Mouse (Mus musculus): ENCODE measurements at regions not wholly inside any gene's neighbourhood (a gene's known extent, or its start where the extent isn't known, plus 50 kb on each side); places are given as distances from the start of the nearest gene placed in this dataset.

- H3K9me3 ChIP-seq: no peaks in the 10 kb centered on the region
- H3K27ac ChIP-seq: no peak overlapping the region
- no peak for ATAC-seq
- H3K27me3 ChIP-seq (replicated peaks): no peaks in the 10 kb centered on the region
- H3K4me1 ChIP-seq (replicated peaks): no peaks in the 10 kb centered on the region
- H3K36me3 ChIP-seq: no peaks in the 10 kb centered on the region
- no peak overlapping the region for H3K9ac ChIP-seq
- no peak overlapping the region for H3K4me2 ChIP-seq (replicated peaks)
- no peak overlapping the region for H3K4me3 ChIP-seq (replicated peaks)
Observed at GRCm38 (mm10) chr14:105694969-105695368, 201.7 kb downstream of the Spry2 start.

- Histone ChIP-seq H3K27ac (no peak overlapping the region), H3K4me3 (replicated peaks) (no peak overlapping the region), H3K9ac (no peak overlapping the region), H3K4me2 (replicated peaks) (no peak overlapping the region), H3K9me3 (no peaks in the 10 kb centered on the region), H3K27me3 (replicated peaks) (no peaks in the 10 kb centered on the region), H3K4me1 (replicated peaks) (no peaks in the 10 kb centered on the region), H3K36me3 (no peaks in the 10 kb centered on the region)
- 81% methylated on average over 4 of the region's 4 CpGs for WGBS
- no peak for ATAC-seq
Observed at GRCm38 (mm10) chr14:105693713-105694112, 202.9 kb downstream of the Spry2 start.

- no peaks in the 10 kb centered on the region for H3K4me1 ChIP-seq (replicated peaks)
- H3K9ac ChIP-seq: no peak overlapping the region
- no peaks in the 10 kb centered on the region for H3K27me3 ChIP-seq (replicated peaks)
- ATAC-seq: peak; percentile 96
- no peak overlapping the region for H3K4me2 ChIP-seq (replicated peaks)
- no peak overlapping the region for H3K4me3 ChIP-seq (replicated peaks)
- no peaks in the 10 kb centered on the region for H3K9me3 ChIP-seq
- no peaks in the 10 kb centered on the region for H3K36me3 ChIP-seq
- no peak overlapping the region for H3K27ac ChIP-seq
- WGBS: 35% methylated on average over 11 of the region's 11 CpGs
Observed at GRCm38 (mm10) chr14:105684826-105685465, 211.7 kb downstream of the Spry2 start.

- Histone ChIP-seq H3K36me3 (no peaks in the 10 kb centered on the region), H3K9me3 (no peaks in the 10 kb centered on the region), H3K4me2 (replicated peaks) (no peak overlapping the region), H3K9ac (no peak overlapping the region), H3K27ac (no peak overlapping the region), H3K4me3 (replicated peaks) (no peak overlapping the region), H3K27me3 (replicated peaks) (no peaks in the 10 kb centered on the region), H3K4me1 (replicated peaks) (no peaks in the 10 kb centered on the region)
- ATAC-seq: peak; percentile 74
- WGBS: 59% methylated on average over 2 of the region's 2 CpGs
Observed at GRCm38 (mm10) chr14:105684329-105684728, 212.3 kb downstream of the Spry2 start.

GRCm38 (mm10) chr14:105676646-105676930 lies 220.0 kb downstream of the Spry2 start:
- no peak overlapping the region for H3K4me2 ChIP-seq (replicated peaks)
- 34% methylated on average over 4 of the region's 4 CpGs for WGBS
- no peak overlapping the region for H3K27ac ChIP-seq
- H3K4me1 ChIP-seq (replicated peaks): no peaks in the 10 kb centered on the region
- no peaks in the 10 kb centered on the region for H3K36me3 ChIP-seq
- no peaks in the 10 kb centered on the region for H3K27me3 ChIP-seq (replicated peaks)
- no peak overlapping the region for H3K4me3 ChIP-seq (replicated peaks)
- ATAC-seq: no peak
- no peaks in the 10 kb centered on the region for H3K9me3 ChIP-seq
- no peak overlapping the region for H3K9ac ChIP-seq

- Histone ChIP-seq H3K27ac (no peak overlapping the region), H3K4me3 (replicated peaks) (no peak overlapping the region), H3K27me3 (replicated peaks) (no peaks in the 10 kb centered on the region), H3K9ac (no peak overlapping the region), H3K4me1 (replicated peaks) (no peaks in the 10 kb centered on the region), H3K4me2 (replicated peaks) (no peak overlapping the region), H3K9me3 (no peaks in the 10 kb centered on the region), H3K36me3 (no peaks in the 10 kb centered on the region)
- WGBS: 43% methylated on average over 13 of the region's 13 CpGs
- no peak for ATAC-seq
Observed at GRCm38 (mm10) chr14:105675801-105676645, 220.6 kb downstream of the Spry2 start.

- Histone ChIP-seq H3K27me3 (replicated peaks) (no peaks in the 10 kb centered on the region), H3K4me3 (replicated peaks) (no peak overlapping the region), H3K36me3 (no peaks in the 10 kb centered on the region), H3K4me2 (replicated peaks) (no peak overlapping the region), H3K9me3 (no peaks in the 10 kb centered on the region), H3K27ac (no peak overlapping the region), H3K4me1 (replicated peaks) (no peaks in the 10 kb centered on the region), H3K9ac (no peak overlapping the region)
- ATAC-seq: no peak
Observed at GRCm38 (mm10) chr14:105675006-105675405, 221.6 kb downstream of the Spry2 start.

- ATAC-seq: no peak
- H3K36me3 ChIP-seq: no peaks in the 10 kb centered on the region
- H3K27ac ChIP-seq: no peak overlapping the region
- no peak overlapping the region for H3K4me3 ChIP-seq (replicated peaks)
- 53% methylated on average over 11 of the region's 11 CpGs for WGBS
- no peak overlapping the region for H3K4me2 ChIP-seq (replicated peaks)
- H3K9ac ChIP-seq: no peak overlapping the region
- H3K9me3 ChIP-seq: no peaks in the 10 kb centered on the region
- no peaks in the 10 kb centered on the region for H3K4me1 ChIP-seq (replicated peaks)
- no peaks in the 10 kb centered on the region for H3K27me3 ChIP-seq (replicated peaks)
Observed at GRCm38 (mm10) chr14:105668969-105669368, 227.7 kb downstream of the Spry2 start.

- no peak overlapping the region for H3K9ac ChIP-seq
- H3K36me3 ChIP-seq: no peaks in the 10 kb centered on the region
- no peak overlapping the region for H3K4me2 ChIP-seq (replicated peaks)
- no peaks in the 10 kb centered on the region for H3K4me1 ChIP-seq (replicated peaks)
- no peak for ATAC-seq
- no peaks in the 10 kb centered on the region for H3K9me3 ChIP-seq
- H3K4me3 ChIP-seq (replicated peaks): no peak overlapping the region
- no peak overlapping the region for H3K27ac ChIP-seq
- WGBS: 71% methylated on average over 7 of the region's 7 CpGs
- H3K27me3 ChIP-seq (replicated peaks): no peaks in the 10 kb centered on the region
Observed at GRCm38 (mm10) chr14:105664671-105665198, 231.9 kb downstream of the Spry2 start.

GRCm38 (mm10) chr14:105663472-105663871 lies 233.1 kb downstream of the Spry2 start:
- Histone ChIP-seq H3K4me2 (replicated peaks) (no peak overlapping the region), H3K4me1 (replicated peaks) (no peaks in the 10 kb centered on the region), H3K27ac (no peak overlapping the region), H3K9ac (no peak overlapping the region), H3K27me3 (replicated peaks) (no peaks in the 10 kb centered on the region), H3K9me3 (no peaks in the 10 kb centered on the region), H3K4me3 (replicated peaks) (no peak overlapping the region), H3K36me3 (no peaks in the 10 kb centered on the region)
- ATAC-seq: no peak
- WGBS: 58% methylated on average over 4 of the region's 4 CpGs

GRCm38 (mm10) chr14:105662839-105663238 lies 233.8 kb downstream of the Spry2 start:
- Histone ChIP-seq H3K4me3 (replicated peaks) (no peak overlapping the region), H3K9ac (no peak overlapping the region), H3K27ac (no peak overlapping the region), H3K27me3 (replicated peaks) (no peaks in the 10 kb centered on the region), H3K4me2 (replicated peaks) (no peak overlapping the region), H3K9me3 (no peaks in the 10 kb centered on the region), H3K4me1 (replicated peaks) (no peaks in the 10 kb centered on the region), H3K36me3 (no peaks in the 10 kb centered on the region)
- WGBS: 89% methylated on average over 6 of the region's 6 CpGs
- ATAC-seq: no peak

GRCm38 (mm10) chr14:105658316-105658715 lies 238.3 kb downstream of the Spry2 start:
- Histone ChIP-seq H3K4me3 (replicated peaks) (no peak overlapping the region), H3K27me3 (replicated peaks) (no peaks in the 10 kb centered on the region), H3K4me2 (replicated peaks) (no peak overlapping the region), H3K9ac (no peak overlapping the region), H3K9me3 (no peaks in the 10 kb centered on the region), H3K27ac (no peak overlapping the region), H3K4me1 (replicated peaks) (no peaks in the 10 kb centered on the region), H3K36me3 (no peaks in the 10 kb centered on the region)
- 90% methylated on average over 2 of the region's 2 CpGs for WGBS
- no peak for ATAC-seq

- Histone ChIP-seq H3K4me1 (replicated peaks) (no peaks in the 10 kb centered on the region), H3K4me2 (replicated peaks) (no peak overlapping the region), H3K27ac (no peak overlapping the region), H3K9me3 (no peaks in the 10 kb centered on the region), H3K27me3 (replicated peaks) (no peaks in the 10 kb centered on the region), H3K4me3 (replicated peaks) (no peak overlapping the region), H3K36me3 (no peaks in the 10 kb centered on the region), H3K9ac (no peak overlapping the region)
- WGBS: 74% methylated on average over 3 of the region's 3 CpGs
- no peak for ATAC-seq
Observed at GRCm38 (mm10) chr14:105647166-105647565, 249.5 kb downstream of the Spry2 start.
